Mouse (Mus musculus): ENCODE measurements around the gene Cinp.

The Cinp gene

DNA sequence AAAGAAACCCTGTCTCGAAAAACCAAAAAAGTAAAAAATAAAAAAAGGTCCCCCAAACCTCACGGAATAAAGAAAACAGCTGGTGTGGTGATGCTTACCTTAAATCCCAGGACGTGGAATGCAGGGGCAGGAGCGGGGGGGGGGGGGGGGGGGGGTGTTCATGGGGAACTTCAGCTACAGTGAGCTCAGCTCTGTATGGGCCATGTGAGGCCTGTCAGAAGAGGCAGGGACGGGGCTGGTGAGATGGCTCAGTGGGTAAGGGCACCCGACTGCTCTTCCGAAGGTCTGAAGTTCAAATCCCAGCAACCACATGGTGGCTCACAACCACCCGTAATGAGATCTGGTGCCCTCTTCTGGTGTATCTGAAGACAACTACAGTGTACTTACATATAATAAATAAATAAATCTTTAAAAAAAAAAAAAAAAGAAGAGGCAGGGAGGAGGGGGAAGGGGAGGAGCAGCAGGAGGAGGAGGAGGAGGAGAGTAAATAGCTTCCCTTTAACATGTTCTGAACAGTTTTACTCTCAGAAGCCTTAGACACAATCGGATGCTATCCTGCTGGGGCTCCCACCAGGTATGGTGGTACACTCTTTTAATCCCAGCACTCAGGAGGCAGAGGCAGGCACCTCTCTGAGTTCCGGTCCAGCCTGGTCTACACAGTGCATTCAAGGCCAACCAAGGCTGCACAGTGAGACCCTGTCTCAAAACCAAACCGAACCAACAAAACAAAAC is 58.5 kb downstream of the Cinp start:
- DNase-seq, result no peak

DNA sequence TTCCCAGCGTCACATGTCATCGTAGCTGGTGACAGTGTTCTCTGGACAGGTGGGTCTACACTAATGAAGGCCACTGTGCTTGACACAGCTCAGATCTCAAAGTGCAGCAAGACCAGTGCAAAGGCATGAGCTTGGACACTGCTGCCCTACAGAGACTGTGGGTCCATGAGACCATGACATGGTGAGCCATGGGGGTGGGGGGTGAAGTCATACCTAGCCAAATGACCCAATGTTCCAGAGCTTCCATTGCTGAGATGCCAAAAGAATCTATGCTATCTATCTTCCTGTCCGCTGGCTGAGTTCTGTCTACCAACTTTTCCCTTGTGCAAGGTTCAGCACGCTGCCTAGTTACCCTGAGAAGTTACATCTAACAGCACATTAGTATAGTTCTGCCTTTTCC is 60.0 kb downstream of the Cinp start:
- DNase-seq, result no peak

All from B cell, adult 2 months (primary cell).